Mouse (Mus musculus): Measurements from ENCODE around the gene 6820408C15Rik.

6820408C15Rik gene

GRCm38 (mm10) chr2:152470973-152471372 lies 55.6 kb downstream of the 6820408C15Rik start:
- in situ Hi-C loops (cut with MseI, MboI), result no loop called here

GRCm38 (mm10) chr2:152472434-152472833 lies 57.0 kb downstream of the 6820408C15Rik start:
- in situ Hi-C loops (cut with MseI, MboI), result no loop called here

GRCm38 (mm10) chr2:152476763-152477162 lies 61.4 kb downstream of the 6820408C15Rik start, which contains the start of gene Defb20:
Gene Defb20, plus strand, starts transcription at chr2:152477063.
- in situ Hi-C loops (cut with MseI, MboI), result no loop called here

DNA sequence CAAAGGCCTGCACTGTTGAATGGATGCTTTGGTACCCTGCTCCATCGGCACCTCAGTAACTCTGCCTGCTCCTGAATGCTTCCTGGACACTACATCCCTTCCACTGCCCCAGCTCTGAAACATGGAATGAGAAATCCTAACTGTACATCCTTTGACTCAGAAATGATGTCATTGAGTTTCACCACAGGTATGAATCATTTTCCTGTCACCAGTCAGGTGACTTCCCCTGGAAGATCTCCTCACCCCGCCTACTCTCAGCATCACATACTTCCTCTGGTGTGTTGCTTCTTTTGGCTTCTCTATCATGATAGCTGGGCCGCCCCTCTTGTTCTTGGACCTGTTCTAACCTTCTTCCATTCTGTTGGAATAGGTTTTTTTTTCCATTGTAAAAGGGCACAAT lies 65.5 kb downstream of the 6820408C15Rik start:
- in situ Hi-C loops (cut with MseI, MboI), result no loop called here

DNA sequence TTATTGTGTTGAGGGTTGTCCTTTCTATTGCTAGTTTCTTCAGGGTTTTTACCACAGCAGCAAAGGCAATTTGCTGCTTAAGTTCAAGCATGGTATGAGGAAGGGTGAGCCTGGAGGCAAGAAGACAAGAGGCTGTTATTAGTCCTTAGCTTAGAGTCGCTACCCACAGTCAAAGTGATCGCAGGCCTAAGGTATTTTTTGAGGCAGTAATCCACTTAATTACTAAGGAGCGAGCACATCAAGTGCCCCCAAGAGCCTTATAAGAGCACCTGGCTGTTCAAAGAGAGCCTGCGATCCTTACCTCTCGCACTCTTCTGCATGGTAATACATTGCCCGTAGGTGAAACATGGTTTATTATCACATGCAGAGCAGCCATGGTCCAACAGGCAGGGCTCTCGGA lies 66.3 kb downstream of the 6820408C15Rik start:
- in situ Hi-C loops (cut with MseI, MboI), result no loop called here

DNA sequence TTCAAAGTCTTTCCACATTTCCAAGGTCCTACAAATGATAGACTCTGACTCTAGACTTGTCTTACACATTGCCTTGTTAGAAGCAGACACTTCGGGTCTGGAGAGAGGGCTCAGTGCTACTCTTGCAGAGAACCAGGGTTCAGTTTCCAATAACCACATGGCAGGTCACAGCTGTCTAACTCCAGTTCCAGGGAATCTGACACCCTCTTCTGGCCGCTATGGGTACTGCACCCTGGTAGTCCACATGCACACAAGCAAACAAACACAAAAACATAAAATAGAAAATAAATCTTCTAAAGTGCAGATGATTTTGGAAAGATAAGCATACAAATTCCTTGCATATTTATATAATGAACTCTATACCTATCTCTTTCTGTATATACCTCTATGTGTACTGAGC lies 71.6 kb downstream of the 6820408C15Rik start:
- in situ Hi-C loops (cut with MseI, MboI), result no loop called here

DNA sequence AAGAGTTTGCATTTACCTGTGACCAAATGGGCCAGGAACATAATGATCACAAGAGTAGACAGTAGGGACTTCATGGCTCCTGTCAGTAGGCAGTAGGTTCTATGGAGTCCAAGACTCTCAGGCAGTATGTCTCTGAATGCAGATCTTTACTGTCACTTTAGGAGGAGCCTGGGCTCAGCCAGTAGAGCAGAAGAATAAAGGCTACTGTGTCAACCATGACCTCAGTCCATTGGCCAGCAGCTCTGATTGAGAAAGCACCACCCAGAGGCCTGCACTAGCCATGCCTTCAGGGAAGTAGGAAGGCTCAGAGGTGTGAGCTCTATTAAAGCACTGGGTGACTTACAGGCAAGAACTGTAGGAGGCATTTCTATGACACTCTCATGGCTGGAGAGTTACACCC lies 74.7 kb downstream of the 6820408C15Rik start, which contains the start of gene Defb22:
Gene Defb22 (minus strand): TSS at position 101 of the 400 bp plus-strand sequence.
- in situ Hi-C loops (cut with MseI, MboI), result no loop called here

DNA sequence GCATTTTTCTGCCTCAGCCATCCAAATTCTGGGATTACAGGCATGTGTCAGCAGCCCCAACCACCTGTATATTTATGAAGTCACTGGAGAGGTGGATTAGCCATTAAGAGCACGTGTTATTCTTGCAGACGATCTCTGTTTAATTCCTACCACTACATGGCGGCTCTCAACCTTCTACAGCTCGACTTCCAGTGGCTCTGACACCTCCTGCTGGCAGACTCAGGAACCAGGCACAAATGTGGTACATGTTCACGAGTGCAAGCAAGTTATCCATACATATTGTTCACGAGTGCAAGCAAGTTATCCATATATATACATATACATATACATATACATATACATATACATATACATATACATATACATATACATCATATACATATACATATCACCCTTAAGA lies 77.8 kb downstream of the 6820408C15Rik start:
- in situ Hi-C loops (cut with MseI, MboI), result no loop called here
